Mouse (Mus musculus) neural tube, embryonic 14.5 days (tissue): ENCODE measurements at regions not wholly inside any gene's neighbourhood (a gene's known extent, or its start where the extent isn't known, plus 50 kb on each side); places are given as distances from the start of the nearest gene placed in this dataset.

Source experiments
- ATAC-seq: fragments of 200-750 bp; cut with Nextera tagmentation; 2 replicates; pipeline ENCODE4 v1.8.0; 2017; ENCODE audit warnings: low read depth, mild to moderate bottlenecking, moderate TSS enrichment, moderate library complexity
- H3K27ac ChIP-seq: fragments of 300-500 bp; sonication (generic); 2 replicates; pipeline ENCODE4 v1.5.1; 2014; ENCODE audit warnings: low read depth, mild to moderate bottlenecking, control low read depth, low read length, moderate library complexity, mixed read lengths
- H3K27me3 ChIP-seq: fragments of 300-500 bp; sonication (generic); 2 replicates; pipeline ENCODE4 v1.6.1; 2014; ENCODE audit warnings: low read length; ENCODE audit not compliant: control insufficient read depth, insufficient read depth
- H3K36me3 ChIP-seq: fragments of 300-500 bp; sonication (generic); 2 replicates; pipeline ENCODE4 v1.6.1; 2014; ENCODE audit warnings: low read length, mixed read lengths; ENCODE audit not compliant: control insufficient read depth, insufficient read depth
- H3K4me1 ChIP-seq: fragments of 300-500 bp; sonication (generic); 2 replicates; pipeline ENCODE4 v1.6.1; 2014; ENCODE audit warnings: low read length; ENCODE audit not compliant: control insufficient read depth, insufficient read depth
- H3K4me2 ChIP-seq: fragments of 300-500 bp; sonication (generic); 2 replicates; pipeline ENCODE4 v1.6.1; 2014; ENCODE audit warnings: mild to moderate bottlenecking, low read depth, low read length, control low read depth
- H3K4me3 ChIP-seq: fragments of 300-500 bp; sonication (generic); 2 replicates; pipeline ENCODE4 v1.5.1; 2014; ENCODE audit warnings: low read depth, low read length, control low read depth, mixed read lengths
- H3K9ac ChIP-seq: fragments of 300-500 bp; sonication (generic); replicated peaks from 2 replicates; pipeline ENCODE4 v1.6.1; 2014; ENCODE audit warnings: low read depth, mild to moderate bottlenecking, control low read depth, low read length, mixed read lengths
- H3K9me3 ChIP-seq: fragments of 300-500 bp; sonication (generic); 2 replicates; pipeline ENCODE4 v1.6.1; 2016; ENCODE audit warnings: low read length; ENCODE audit not compliant: control insufficient read depth
- WGBS: fragments of 180-500 bp; shearing (Covaris S2); extraction: QIAGEN DNeasy Blood & Tissue Kit; methylation state at CpG from one replicate; pipeline ENCODE4 v1.1.7; 2014; 5-methylcytosine and 5-hydroxymethylcytosine counted together

DNA sequence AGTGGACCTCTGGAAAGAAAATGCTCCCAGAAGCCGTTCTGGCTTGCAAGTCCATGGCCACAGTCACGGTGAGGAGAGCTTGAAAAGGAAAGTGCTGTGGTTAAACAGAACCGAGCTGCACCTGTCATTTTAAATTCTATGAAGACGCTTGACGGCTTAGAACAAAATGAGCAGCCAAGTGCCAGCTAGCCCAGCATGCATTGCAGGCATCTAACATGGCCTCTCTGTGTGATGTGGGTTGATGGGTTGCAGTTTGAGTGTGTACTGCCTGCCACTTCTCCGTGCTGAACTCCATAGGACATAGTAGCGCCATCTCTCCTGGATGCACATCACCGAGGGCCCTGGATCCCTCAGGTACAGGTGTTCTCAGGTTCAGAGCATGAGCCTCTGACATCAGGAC lies 189.1 kb downstream of the Diras2 start:
- H3K27ac ChIP-seq: no peak overlapping the region
- H3K4me2 ChIP-seq: no peak overlapping the region
- H3K27me3 ChIP-seq: no peaks in the 10 kb centered on the region
- no peaks in the 10 kb centered on the region for H3K4me1 ChIP-seq
- no peaks in the 10 kb centered on the region for H3K36me3 ChIP-seq
- no peak overlapping the region for H3K4me3 ChIP-seq
- no peaks in the 10 kb centered on the region for H3K9me3 ChIP-seq
- ATAC-seq: no peak
- 93% methylated on average over 8 of the region's 8 CpGs for WGBS
- no peak overlapping the region for H3K9ac ChIP-seq

DNA sequence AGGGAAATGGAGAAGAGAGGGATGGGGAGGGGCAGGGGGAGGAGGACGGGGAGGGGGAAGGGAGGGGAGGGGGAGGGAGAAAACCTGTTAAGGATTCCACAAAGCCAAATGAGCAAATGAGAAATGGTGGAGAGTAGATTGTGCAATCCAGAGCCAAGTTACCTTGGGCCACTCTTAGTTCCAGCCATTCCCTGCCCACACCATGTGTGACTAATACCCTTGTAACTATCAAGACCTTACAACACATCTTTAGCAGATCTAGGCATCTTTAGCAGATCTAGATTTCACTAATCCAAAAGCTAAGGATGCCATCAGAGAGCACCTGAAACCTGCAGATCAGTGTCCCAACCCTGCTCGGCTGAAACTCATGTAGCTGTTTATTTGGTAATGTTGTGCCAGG lies 186.7 kb downstream of the Diras2 start:
- ATAC-seq: no peak
- Histone ChIP-seq H3K36me3 (no peaks in the 10 kb centered on the region), H3K4me3 (no peak overlapping the region), H3K4me2 (no peak overlapping the region), H3K9me3 (no peaks in the 10 kb centered on the region), H3K27me3 (no peaks in the 10 kb centered on the region), H3K9ac (no peak overlapping the region), H3K4me1 (no peaks in the 10 kb centered on the region), H3K27ac (no peak overlapping the region)
- WGBS: 71% methylated on average over 2 of the region's 2 CpGs

DNA sequence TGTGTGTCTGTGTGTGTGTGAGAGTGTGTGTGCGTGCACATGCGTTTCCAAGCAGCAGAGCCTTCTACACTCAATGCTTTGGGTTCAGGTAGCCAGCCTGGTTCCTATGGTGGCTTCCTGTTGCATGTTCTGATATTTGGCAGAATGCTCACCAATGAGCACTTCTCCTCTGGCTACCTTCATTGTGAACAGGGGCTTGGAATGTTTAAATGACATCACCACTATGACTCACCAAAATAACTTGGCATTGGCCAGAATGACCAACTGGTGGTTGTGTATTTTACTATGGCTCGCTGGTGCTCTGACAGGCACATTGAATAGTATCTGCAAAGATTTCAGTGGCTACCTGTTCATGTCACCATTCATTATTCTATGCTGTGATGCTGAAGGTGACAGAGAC lies 186.2 kb downstream of the Diras2 start:
- Histone ChIP-seq H3K36me3 (no peaks in the 10 kb centered on the region), H3K27me3 (no peaks in the 10 kb centered on the region), H3K4me2 (no peak overlapping the region), H3K4me1 (no peaks in the 10 kb centered on the region), H3K9ac (no peak overlapping the region), H3K4me3 (no peak overlapping the region), H3K9me3 (no peaks in the 10 kb centered on the region), H3K27ac (no peak overlapping the region)
- WGBS: 96% methylated on average over 3 of the region's 3 CpGs
- ATAC-seq: no peak

DNA sequence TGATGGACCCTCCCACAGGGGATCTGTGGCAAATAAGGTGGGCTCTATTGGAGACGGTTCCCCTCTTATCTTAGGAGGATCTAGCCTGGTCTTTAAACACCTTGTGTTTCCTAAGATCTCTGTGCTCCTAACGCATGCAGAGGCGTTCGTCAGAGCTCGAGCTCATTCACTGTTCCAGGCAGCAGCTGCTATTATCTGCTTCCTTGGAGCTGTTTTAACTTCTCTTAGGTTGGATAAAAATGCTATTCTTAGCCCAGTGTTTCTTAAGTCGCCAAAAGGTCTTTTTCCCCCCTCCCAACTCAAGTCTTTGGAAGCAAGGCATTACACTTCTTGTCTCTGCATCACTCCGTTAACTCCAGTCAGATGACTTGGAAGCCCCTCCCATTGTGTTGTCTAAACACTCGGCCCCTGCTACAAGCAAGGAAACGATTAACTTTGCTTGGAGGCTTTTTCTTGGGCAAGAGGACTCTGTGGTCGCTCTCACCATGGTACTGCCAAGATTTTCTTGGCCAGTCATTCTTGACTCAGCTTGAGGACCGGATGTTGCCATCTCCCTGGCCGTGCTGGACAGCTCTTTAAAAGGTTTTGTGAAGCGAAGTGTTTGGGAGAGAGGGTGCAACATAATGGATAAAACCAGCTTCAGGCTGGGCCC lies 185.6 kb downstream of the Diras2 start:
- H3K9ac ChIP-seq: no peak overlapping the region
- 76% methylated on average over 13 of the region's 13 CpGs for WGBS
- ATAC-seq: no peak

DNA sequence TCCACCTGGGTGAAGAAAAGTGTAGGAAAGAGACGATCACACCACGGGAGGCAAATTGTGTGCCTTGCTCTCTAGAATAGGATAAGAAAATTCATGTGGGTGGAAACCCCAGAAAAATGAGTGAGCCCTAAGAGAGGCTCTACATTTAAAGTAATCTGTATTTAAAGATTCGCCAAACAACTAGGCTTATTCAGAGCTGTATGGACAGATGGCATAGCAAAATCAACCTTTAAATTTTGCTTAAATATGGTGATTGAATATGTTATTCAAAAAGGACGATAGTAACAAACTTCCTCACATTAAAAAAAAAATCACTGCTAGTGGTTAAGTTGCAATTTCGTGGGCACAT lies 185.1 kb downstream of the Diras2 start:
- WGBS: 94% methylated on average over 5 of the region's 5 CpGs

More for the DNA sequence above, 185.6 kb downstream of the Diras2 start:
- H3K4me2 ChIP-seq: no peak overlapping the region
- no peaks in the 10 kb centered on the region for H3K27me3 ChIP-seq
- no peaks in the 10 kb centered on the region for H3K9me3 ChIP-seq
- no peak overlapping the region for H3K27ac ChIP-seq
- H3K4me1 ChIP-seq: no peaks in the 10 kb centered on the region
- no peak overlapping the region for H3K4me3 ChIP-seq
- no peaks in the 10 kb centered on the region for H3K36me3 ChIP-seq

DNA sequence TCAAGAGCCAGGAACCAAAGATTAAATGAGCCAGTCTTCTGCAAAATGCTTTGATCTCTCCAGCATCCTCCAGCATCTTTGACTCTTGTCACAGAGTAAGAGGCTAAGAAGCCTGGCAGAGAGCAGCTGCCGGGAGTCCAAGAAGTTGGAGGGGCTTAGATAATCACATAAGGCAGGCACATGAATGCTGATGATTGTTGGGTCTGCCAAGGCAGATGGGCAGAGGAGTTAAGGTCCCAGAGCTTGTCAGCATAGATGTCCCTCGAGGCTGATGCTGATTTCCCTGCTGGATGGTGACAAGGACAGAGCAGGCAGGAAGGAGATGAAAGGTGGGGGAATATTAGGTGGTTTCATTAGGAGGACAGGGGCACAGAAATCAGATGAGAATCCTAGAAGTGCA lies 183.4 kb downstream of the Diras2 start:
- Histone ChIP-seq H3K27me3 (no peaks in the 10 kb centered on the region), H3K9ac (no peak overlapping the region), H3K36me3 (no peaks in the 10 kb centered on the region), H3K4me1 (no peaks in the 10 kb centered on the region), H3K4me3 (no peak overlapping the region), H3K4me2 (no peak overlapping the region), H3K27ac (no peak overlapping the region), H3K9me3 (no peaks in the 10 kb centered on the region)
- WGBS: 67% methylated on average over 2 of the region's 2 CpGs
- no peak for ATAC-seq

More for the DNA sequence above, 185.1 kb downstream of the Diras2 start:
- Histone ChIP-seq H3K9ac (no peak overlapping the region), H3K4me3 (no peak overlapping the region), H3K27me3 (no peaks in the 10 kb centered on the region), H3K9me3 (no peaks in the 10 kb centered on the region), H3K36me3 (no peaks in the 10 kb centered on the region), H3K4me2 (no peak overlapping the region), H3K4me1 (no peaks in the 10 kb centered on the region), H3K27ac (no peak overlapping the region)
- ATAC-seq: no peak

DNA sequence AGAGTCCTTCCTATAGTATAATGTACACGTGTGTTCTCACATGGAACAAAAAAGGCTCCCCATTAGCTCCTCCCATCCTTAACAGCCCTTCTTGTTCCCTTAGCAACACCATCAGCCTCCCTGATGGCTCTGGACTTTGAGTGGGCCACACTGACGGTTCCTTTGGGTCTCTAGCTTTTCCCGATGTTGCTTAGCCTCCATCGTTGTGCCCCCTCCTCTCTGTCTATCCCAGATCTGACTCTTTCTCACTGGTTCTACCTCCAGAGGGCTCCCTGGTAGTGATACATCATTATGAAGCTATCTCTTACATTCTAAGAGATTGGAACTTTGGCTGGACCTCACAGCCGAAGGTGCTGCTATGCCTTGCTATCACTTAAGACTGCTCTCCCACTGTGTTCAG lies 181.5 kb downstream of the Diras2 start:
- Histone ChIP-seq H3K4me2 (no peak overlapping the region), H3K9me3 (no peaks in the 10 kb centered on the region), H3K27me3 (no peaks in the 10 kb centered on the region), H3K4me1 (no peaks in the 10 kb centered on the region), H3K4me3 (no peak overlapping the region), H3K36me3 (no peaks in the 10 kb centered on the region), H3K27ac (no peak overlapping the region), H3K9ac (no peak overlapping the region)
- ATAC-seq: no peak
- 84% methylated on average over 5 of the region's 5 CpGs for WGBS

DNA sequence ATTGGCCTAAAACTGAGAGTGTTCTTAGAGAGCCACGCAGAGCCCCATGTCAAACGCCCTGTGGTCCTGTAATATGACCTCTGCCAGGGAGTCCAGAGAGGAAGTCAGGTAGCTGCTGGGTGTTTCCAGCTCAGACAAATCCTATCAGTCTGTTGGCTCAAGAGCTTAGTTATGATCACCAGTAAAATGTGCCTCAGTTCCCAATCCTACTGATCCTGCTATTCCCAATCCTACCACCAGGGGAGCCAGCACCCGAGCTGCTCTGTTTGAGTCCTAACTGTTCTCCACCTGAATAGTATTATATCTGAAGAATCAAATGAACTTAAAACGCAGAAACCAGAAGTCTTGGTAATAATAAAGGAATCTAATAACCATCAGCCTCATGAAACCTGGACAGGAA lies 178.5 kb downstream of the Diras2 start:
- ATAC-seq: no peak
- 79% methylated on average over 4 of the region's 4 CpGs for WGBS

DNA sequence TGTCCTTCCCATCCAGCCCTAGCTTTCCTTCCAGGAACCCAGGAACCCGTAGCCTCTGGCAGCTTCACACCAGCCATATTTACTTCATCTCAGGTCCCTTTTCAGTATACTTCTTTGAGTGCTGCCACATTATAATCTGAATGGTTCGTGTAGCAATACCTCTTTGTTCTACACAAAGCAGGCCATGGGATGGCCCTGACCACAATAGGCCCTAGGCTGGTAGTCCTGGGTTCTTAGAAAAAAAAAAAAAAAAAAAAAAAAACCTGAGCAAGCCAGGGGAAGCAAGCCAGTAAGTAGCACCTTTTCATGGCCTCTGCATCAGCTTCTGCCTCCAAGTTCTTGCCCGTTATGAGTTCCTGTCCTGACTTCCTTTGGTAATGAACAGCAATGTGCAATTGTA lies 177.6 kb downstream of the Diras2 start:
- Histone ChIP-seq H3K27me3 (no peaks in the 10 kb centered on the region), H3K4me1 (no peaks in the 10 kb centered on the region), H3K4me2 (no peak overlapping the region), H3K27ac (no peak overlapping the region), H3K9ac (no peak overlapping the region), H3K9me3 (no peaks in the 10 kb centered on the region), H3K4me3 (no peak overlapping the region), H3K36me3 (no peaks in the 10 kb centered on the region)
- WGBS: 55% methylated on average over 3 of the region's 3 CpGs
- ATAC-seq: no peak

More for the DNA sequence above, 178.5 kb downstream of the Diras2 start:
- no peaks in the 10 kb centered on the region for H3K9me3 ChIP-seq
- H3K9ac ChIP-seq: no peak overlapping the region
- H3K4me1 ChIP-seq: no peaks in the 10 kb centered on the region
- H3K27ac ChIP-seq: no peak overlapping the region
- no peak overlapping the region for H3K4me2 ChIP-seq
- H3K36me3 ChIP-seq: no peaks in the 10 kb centered on the region
- H3K4me3 ChIP-seq: no peak overlapping the region
- H3K27me3 ChIP-seq: no peaks in the 10 kb centered on the region
